Mouse (Mus musculus) embryonic facial prominence, embryonic 10.5 days (tissue): ENCODE measurements around the gene Dda1. TPM values are rescaled to one million over a fixed set of nuclear protein-coding genes. Genes with fewer than 3 reads are reported as not detected.

ENCODE experiments used
- polyA plus RNA-seq: library from polyadenylated mRNA; unstranded; fragments of >200 nt; fragmentation: Nextera tagmentation; extraction: Ambion mirVana; gene quantifications from 2 replicates; pipeline ENCODE4 v1.2.1, GENCODE M21; 2016

Dda1 gene
- polyA plus RNA-seq, 1 experiment from 2014 or later, result 131 TPM

Other genes starting within 250 kb of the Dda1 start
- gene Myo9b, start 196.5 kb upstream of the Dda1 start, polyA plus RNA-seq, result 27.9 and 28.6 TPM in 2 replicates
- 62.9 and 66.3 TPM in 2 replicates for gene Haus8, start 196.3 kb upstream of the Dda1 start, polyA plus RNA-seq
- 83.1 and 84.3 TPM in 2 replicates for gene Use1, start 102.4 kb upstream of the Dda1 start, polyA plus RNA-seq
- gene Ocel1, start 97.9 kb upstream of the Dda1 start, polyA plus RNA-seq, result 4.0 and 5.0 TPM in 2 replicates
- 63.6 and 78.0 TPM in 2 replicates for gene Nr2f6, start 87.2 kb upstream of the Dda1 start, polyA plus RNA-seq
- 5.4 and 5.5 TPM in 2 replicates for gene Ushbp1, start 73.4 kb upstream of the Dda1 start, polyA plus RNA-seq
- 109 and 110 TPM in 2 replicates for gene Babam1, start 72.3 kb upstream of the Dda1 start, polyA plus RNA-seq
- gene Ankle1, start 63.2 kb upstream of the Dda1 start, polyA plus RNA-seq, result 35.6 and 38.8 TPM in 2 replicates
- 66.4 and 69.4 TPM in 2 replicates for gene Abhd8, start 5.5 kb upstream of the Dda1 start, polyA plus RNA-seq
- 223 and 236 TPM in 2 replicates for gene Mrpl34, start 4.2 kb upstream of the Dda1 start, polyA plus RNA-seq
- 2.4 and 3.2 TPM in 2 replicates for gene Ano8, start 16.8 kb downstream of the Dda1 start, polyA plus RNA-seq
- gene Gtpbp3, start 18.9 kb downstream of the Dda1 start, polyA plus RNA-seq, result 24.5 and 25.3 TPM in 2 replicates
- gene Plvap, start 42.6 kb downstream of the Dda1 start, polyA plus RNA-seq, result 58.0 and 59.2 TPM in 2 replicates
- gene Ccdc194, start 56.5 kb downstream of the Dda1 start, polyA plus RNA-seq, result 0.12 and 0.26 TPM in 2 replicates
- 5.8 and 7.2 TPM in 2 replicates for gene Bst2, start 68.3 kb downstream of the Dda1 start, polyA plus RNA-seq
- 76.9 and 80.7 TPM in 2 replicates for gene Mvb12a, start 73.7 kb downstream of the Dda1 start, polyA plus RNA-seq
- 0.52 and 0.54 TPM in 2 replicates for gene Tmem221, start 89.7 kb downstream of the Dda1 start, polyA plus RNA-seq
- 0.15 TPM in 1 of 2 replicates, not detected in the other for gene Nxnl1, start 97.4 kb downstream of the Dda1 start, polyA plus RNA-seq
- gene Slc27a1, start 99.7 kb downstream of the Dda1 start, polyA plus RNA-seq, result 21.8 and 30.7 TPM in 2 replicates
- gene Pgls, start 123.0 kb downstream of the Dda1 start, polyA plus RNA-seq, result 249 and 260 TPM in 2 replicates
- gene Fam129c, start 128.4 kb downstream of the Dda1 start, polyA plus RNA-seq, result 4.8 and 5.0 TPM in 2 replicates
- gene Colgalt1, start 141.8 kb downstream of the Dda1 start, polyA plus RNA-seq, result 52.1 and 53.7 TPM in 2 replicates
- gene Unc13a, start 202.6 kb downstream of the Dda1 start, polyA plus RNA-seq, result 2.2 TPM in 2 replicates
- 3.6 and 4.0 TPM in 2 replicates for gene Jak3, start 207.1 kb downstream of the Dda1 start, polyA plus RNA-seq
- gene Insl3, start 220.0 kb downstream of the Dda1 start, polyA plus RNA-seq, result 0.55 TPM in 1 of 2 replicates, not detected in the other
- gene B3gnt3, start 232.6 kb downstream of the Dda1 start, polyA plus RNA-seq, result 0.54 and 0.72 TPM in 2 replicates